Mouse (Mus musculus) naive thymus-derived CD4-positive, alpha-beta T cell, adult 2 months (primary cell): ENCODE measurements around the gene Shisal2b.
"Not testable (repeated sequence)": the region's sequence is repeated elsewhere in the genome, so short reads cannot be mapped to it uniquely, and the experiment has no call there.

Source experiments
- DNase-seq: peaks from one replicate; pipeline ENCODE4 v3.0.0-alpha.2; 2011; ENCODE audit warnings: low read depth

Shisal2b gene

GRCm38 (mm10) chr13:104863127-104863979 lies at the start of gene Shisal2b:
Gene Shisal2b (minus strand): TSS chr13:104863893.
- no peak for DNase-seq

- DNase-seq: not testable (repeated sequence)
Measured at GRCm38 (mm10) chr13:104911626-104912025, 47.9 kb upstream of the Shisal2b start.

GRCm38 (mm10) chr13:104911006-104911405 lies 47.3 kb upstream of the Shisal2b start:
- not testable (repeated sequence) for DNase-seq

GRCm38 (mm10) chr13:104908691-104909090 lies 45.0 kb upstream of the Shisal2b start:
- DNase-seq: no peak

- DNase-seq: no peak
Measured at GRCm38 (mm10) chr13:104894771-104895170, 31.1 kb upstream of the Shisal2b start.

- no peak for DNase-seq
Measured at GRCm38 (mm10) chr13:104892337-104892736, 28.6 kb upstream of the Shisal2b start.

- DNase-seq: no peak
Measured at GRCm38 (mm10) chr13:104886308-104887032, 22.8 kb upstream of the Shisal2b start.

GRCm38 (mm10) chr13:104883566-104884249 lies 20.0 kb upstream of the Shisal2b start:
- no peak for DNase-seq

- DNase-seq: no peak
Measured at GRCm38 (mm10) chr13:104878508-104878907, 14.8 kb upstream of the Shisal2b start.

- DNase-seq: no peak
Measured at GRCm38 (mm10) chr13:104869907-104870306, 6.2 kb upstream of the Shisal2b start.

GRCm38 (mm10) chr13:104866726-104867125 lies 3.0 kb upstream of the Shisal2b start:
- no peak for DNase-seq

- DNase-seq: no peak
Measured at GRCm38 (mm10) chr13:104853645-104854044, 10.0 kb downstream of the Shisal2b start.

- no peak for DNase-seq
Measured at GRCm38 (mm10) chr13:104843295-104844089, 20.2 kb downstream of the Shisal2b start.

GRCm38 (mm10) chr13:104841937-104842336 lies 21.8 kb downstream of the Shisal2b start:
- no peak for DNase-seq

- DNase-seq: no peak
Measured at GRCm38 (mm10) chr13:104837628-104838027, 26.1 kb downstream of the Shisal2b start.

- no peak for DNase-seq
Measured at GRCm38 (mm10) chr13:104832811-104833210, 30.9 kb downstream of the Shisal2b start.

- DNase-seq: no peak
Measured at GRCm38 (mm10) chr13:104825470-104825869, 38.2 kb downstream of the Shisal2b start.

GRCm38 (mm10) chr13:104822411-104822838 lies 41.3 kb downstream of the Shisal2b start:
- no peak for DNase-seq

- no peak for DNase-seq
Measured at GRCm38 (mm10) chr13:104821908-104822307, 41.8 kb downstream of the Shisal2b start.

- no peak for DNase-seq
Measured at GRCm38 (mm10) chr13:104821192-104821591, 42.5 kb downstream of the Shisal2b start.

- no peak for DNase-seq
Measured at GRCm38 (mm10) chr13:104817696-104818095, 46.0 kb downstream of the Shisal2b start.
